In genomic region chr17:78734806-78735205, GRCm38 (mm10) we compare ENCODE assay signal across 9 mouse cellular contexts. TPM values are rescaled to one million over a fixed set of nuclear protein-coding genes. Genes with fewer than 3 reads are reported as not detected.
DNase-seq lines count a peak whose midpoint lies in the region; ATAC-seq lines count a peak whose summit lies in the region.
"Had no signal": no experiment of that assay in that cellular context is flagged by ENCODE, and none has a peak within 500 bp of the region (broad histone marks: within the 10 kb centered on the region; RNA-seq: fewer than 3 reads in every experiment).

No protein-coding gene starts in this region.

- no peaks in the 10 kb centered on the region for H3K27me3 ChIP-seq in hindbrain, embryonic 10.5 days (ENCODE audit: insufficient read depth, poor library complexity, severe bottlenecking)
- H3K27me3 ChIP-seq in hindbrain, embryonic 11.5 days (ENCODE audit: control insufficient read depth, insufficient read depth, low read length), result no peaks in the 10 kb centered on the region
- no peaks in the 10 kb centered on the region for H3K27me3 ChIP-seq in embryonic facial prominence, embryonic 12.5 days
- no peaks in the 10 kb centered on the region; the same call in 1 of the 2 replicates for H3K27me3 ChIP-seq in hindbrain, embryonic 12.5 days
- H3K27me3 ChIP-seq in midbrain, embryonic 12.5 days, result no peaks in the 10 kb centered on the region

- no peak for DNase-seq in hindbrain, embryonic 10.5 days (ENCODE audit: low spot score)
- DNase-seq in hindbrain, embryonic 11.5 days (ENCODE audit: low spot score), result no peak
- DNase-seq in layer of hippocampus, postnatal 36 days, result no peak
- DNase-seq: cerebellum, postnatal 36 days had no signal

- H3K36me3 ChIP-seq in hindbrain, embryonic 10.5 days, result no peaks in the 10 kb centered on the region
- no peaks in the 10 kb centered on the region for H3K36me3 ChIP-seq in hindbrain, embryonic 11.5 days (ENCODE audit: control insufficient read depth, insufficient read depth, low read length)
- no peaks in the 10 kb centered on the region for H3K36me3 ChIP-seq in embryonic facial prominence, embryonic 12.5 days
- no peaks in the 10 kb centered on the region for H3K36me3 ChIP-seq in hindbrain, embryonic 12.5 days
- no peaks in the 10 kb centered on the region for H3K36me3 ChIP-seq in midbrain, embryonic 12.5 days

- H3K27ac ChIP-seq in hindbrain, embryonic 10.5 days, result no peak overlapping the region
- H3K27ac ChIP-seq in hindbrain, embryonic 11.5 days (ENCODE audit: low read depth, low read length), result no peak overlapping the region
- H3K27ac ChIP-seq in embryonic facial prominence, embryonic 12.5 days, result no peak overlapping the region
- no peak overlapping the region for H3K27ac ChIP-seq in hindbrain, embryonic 12.5 days
- H3K27ac ChIP-seq in midbrain, embryonic 12.5 days (replicated peaks), result no peak overlapping the region

- H3K9me3 ChIP-seq in hindbrain, embryonic 10.5 days, result no peaks in the 10 kb centered on the region
- no peaks in the 10 kb centered on the region for H3K9me3 ChIP-seq in hindbrain, embryonic 11.5 days (ENCODE audit: control insufficient read depth, low read length)
- no peaks in the 10 kb centered on the region for H3K9me3 ChIP-seq in embryonic facial prominence, embryonic 12.5 days
- no peaks in the 10 kb centered on the region for H3K9me3 ChIP-seq in hindbrain, embryonic 12.5 days (replicated peaks)
- no peaks in the 10 kb centered on the region for H3K9me3 ChIP-seq in midbrain, embryonic 12.5 days

- H3K4me2 ChIP-seq in hindbrain, embryonic 11.5 days (replicated peaks; ENCODE audit: low read depth, low read length), result no peak overlapping the region; the same call in 1 of the 2 replicates
- peak overlapping the region; percentile 76 for H3K4me2 ChIP-seq in embryonic facial prominence, embryonic 12.5 days (replicated peaks)
- peak overlapping the region; percentile 77; the same call in 1 of the 2 replicates for H3K4me2 ChIP-seq in hindbrain, embryonic 12.5 days (replicated peaks)
- peak overlapping the region; percentile 83 for H3K4me2 ChIP-seq in midbrain, embryonic 12.5 days (replicated peaks)

- no peak for ATAC-seq in hindbrain, embryonic 11.5 days (ENCODE audit: low FRiP score)
- ATAC-seq in embryonic facial prominence, embryonic 12.5 days (ENCODE audit: insufficient number of reproducible peaks, insufficient read depth, low FRiP score, low TSS enrichment), result no peak
- no peak for ATAC-seq in hindbrain, embryonic 12.5 days (ENCODE audit: low FRiP score)
- ATAC-seq in midbrain, embryonic 12.5 days (ENCODE audit: low FRiP score, low read depth), result no peak
- ATAC-seq in granulocyte monocyte progenitor cell, adult 5-6 weeks (replicated peaks; ENCODE audit: poor library complexity, severe bottlenecking), result no peak
- no peak for ATAC-seq in erythroid progenitor cell, adult 5-6 weeks (replicated peaks; ENCODE audit: low FRiP score, poor library complexity, severe bottlenecking)

- no peak overlapping the region for H3K9ac ChIP-seq in hindbrain, embryonic 11.5 days (ENCODE audit: low read depth, low read length)
- H3K9ac ChIP-seq in embryonic facial prominence, embryonic 12.5 days, result no peak overlapping the region
- no peak overlapping the region for H3K9ac ChIP-seq in hindbrain, embryonic 12.5 days
- 0 out of 2 replicates have a peak overlapping the region, but pooled peaks have one; percentile 4 for H3K9ac ChIP-seq in midbrain, embryonic 12.5 days (replicated peaks)

- H3K4me3 ChIP-seq in hindbrain, embryonic 10.5 days, result peak overlapping the region; percentile 90
- H3K4me3 ChIP-seq in hindbrain, embryonic 11.5 days (ENCODE audit: low read depth, low read length), result no peak overlapping the region
- H3K4me3 ChIP-seq in embryonic facial prominence, embryonic 12.5 days, result no peak overlapping the region
- no peak overlapping the region for H3K4me3 ChIP-seq in hindbrain, embryonic 12.5 days
- H3K4me3 ChIP-seq in midbrain, embryonic 12.5 days, result peak overlapping the region; percentile 1; the same call in 1 of the 2 replicates

- WGBS in hindbrain, embryonic 10.5 days, result 70% methylated on average over 10 of the region's 10 CpGs
- WGBS in hindbrain, embryonic 11.5 days, result 76% methylated on average over 10 of the region's 10 CpGs
- WGBS in embryonic facial prominence, embryonic 12.5 days, result 63% methylated on average over 10 of the region's 10 CpGs
- 70% methylated on average over 10 of the region's 10 CpGs for WGBS in hindbrain, embryonic 12.5 days
- 71% methylated on average over 10 of the region's 10 CpGs for WGBS in midbrain, embryonic 12.5 days

- peaks cover 36% of the 10 kb centered on the region for H3K4me1 ChIP-seq in hindbrain, embryonic 10.5 days (replicated peaks)
- 0 out of 2 replicates have a peak, but pooled peaks cover 2% of the 10 kb centered on the region for H3K4me1 ChIP-seq in hindbrain, embryonic 11.5 days (replicated peaks; ENCODE audit: control insufficient read depth, insufficient read depth, low read length)
- peaks cover 12% of the 10 kb centered on the region for H3K4me1 ChIP-seq in embryonic facial prominence, embryonic 12.5 days
- peaks cover 20% of the 10 kb centered on the region for H3K4me1 ChIP-seq in hindbrain, embryonic 12.5 days
- H3K4me1 ChIP-seq in midbrain, embryonic 12.5 days, result peaks cover 21% of the 10 kb centered on the region

RNA-seq across cellular contexts. Expression of gene Strn, which starts 2.2 kb away (rescaled TPM):
- polyA plus RNA-seq in hindbrain, embryonic 10.5 days (2016; fragmentation: Nextera tagmentation; extraction: Ambion mirVana), result 4.8 and 6.0 TPM in 2 replicates
- polyA plus RNA-seq in hindbrain, embryonic 11.5 days (2014; fragmentation: Nextera tagmentation; extraction: Ambion mirVana), result 7.4 and 7.9 TPM in 2 replicates
- polyA plus RNA-seq in embryonic facial prominence, embryonic 12.5 days (2016; fragmentation: Nextera tagmentation; extraction: Ambion mirVana), result 7.3 and 7.4 TPM in 2 replicates
- 7.8 and 9.1 TPM in 2 replicates for polyA plus RNA-seq in hindbrain, embryonic 12.5 days (2016; fragmentation: Nextera tagmentation; extraction: Ambion mirVana)
- polyA plus RNA-seq in midbrain, embryonic 12.5 days (2016; fragmentation: Nextera tagmentation; extraction: Ambion mirVana), result 7.8 and 10.3 TPM in 2 replicates
- 12.9 and 17.9 TPM in 2 replicates for total RNA-seq in granulocyte monocyte progenitor cell, adult 5-6 weeks (2014; fragmentation: Nextera tagmentation)
- 31.3 and 34.9 TPM in 2 replicates for total RNA-seq in granulocyte monocyte progenitor cell, adult 5-6 weeks (2017)
- total RNA-seq in layer of hippocampus, postnatal 36 days (2021), result 10 to 100 TPM; 59.1 to 68.3 TPM
- 11.2 and 13.0 TPM in 2 replicates for total RNA-seq in erythroid progenitor cell, adult 5-6 weeks (2015; ENCODE audit: low replicate concordance)
- total RNA-seq in erythroid progenitor cell, adult 5-6 weeks (2017; ENCODE audit: low replicate concordance), result 19.7 and 20.7 TPM in 2 replicates

Comparison
In these comparisons a context has a peak if more than half of its experiments do, and no peak if none do; other contexts are left out.
1. H3K4me3 ChIP-seq: peak in hindbrain, embryonic 10.5 days (single experiment) and midbrain, embryonic 12.5 days (single experiment); none in hindbrain, embryonic 11.5 days (single experiment), embryonic facial prominence, embryonic 12.5 days (single experiment) and hindbrain, embryonic 12.5 days (single experiment).